Mouse (Mus musculus) hindbrain, postnatal 0 days (tissue): ENCODE measurements around the gene Oscar. TPM values are rescaled to one million over a fixed set of nuclear protein-coding genes. Genes with fewer than 3 reads are reported as not detected.

Experiments used
- ATAC-seq: fragments of 200-750 bp; cut with Nextera tagmentation; 2 replicates; pipeline ENCODE4 v1.8.0; 2017; ENCODE audit warnings: mild to moderate bottlenecking, moderate TSS enrichment, moderate library complexity
- DNase-seq: peaks from one replicate; pipeline ENCODE4 v3.0.0-alpha.2; 2015; ENCODE audit warnings: low spot score
- H3K27ac ChIP-seq: fragments of 300-500 bp; sonication (generic); 2 replicates; pipeline ENCODE4 v1.5.1; 2014; ENCODE audit warnings: mild to moderate bottlenecking
- H3K27me3 ChIP-seq: fragments of 300-500 bp; sonication (generic); 2 replicates; pipeline ENCODE4 v1.6.1; 2014; ENCODE audit warnings: low read length, mixed read lengths; ENCODE audit not compliant: insufficient read depth
- H3K36me3 ChIP-seq: fragments of 300-500 bp; sonication (generic); 2 replicates; pipeline ENCODE4 v1.6.1; 2014; ENCODE audit warnings: low read length, mixed read lengths; ENCODE audit not compliant: insufficient read depth
- H3K4me1 ChIP-seq: fragments of 300-500 bp; sonication (generic); 2 replicates; pipeline ENCODE4 v1.6.1; 2014; ENCODE audit warnings: antibody characterized with exemption, low read length, mixed read lengths; ENCODE audit not compliant: insufficient read depth
- H3K4me2 ChIP-seq: fragments of 300-500 bp; sonication (generic); 2 replicates; pipeline ENCODE4 v1.6.1; 2014; ENCODE audit warnings: low read depth, mild to moderate bottlenecking, low read length, moderate library complexity, mixed read lengths
- H3K4me3 ChIP-seq: fragments of 300-500 bp; sonication (generic); 2 replicates; pipeline ENCODE4 v1.5.1; 2014; ENCODE audit warnings: low read length
- H3K9ac ChIP-seq: fragments of 300-500 bp; sonication (generic); replicated peaks from 2 replicates; pipeline ENCODE4 v1.6.1; 2014; ENCODE audit warnings: mild to moderate bottlenecking, low read length, moderate library complexity, mixed read lengths
- H3K9me3 ChIP-seq: fragments of 300-500 bp; sonication (generic); 2 replicates; pipeline ENCODE4 v1.6.1; 2016; ENCODE audit warnings: low read length, mixed read lengths
- CTCF ChIP-seq: IDR thresholded peaks from 2 replicates; pipeline ENCODE4 v1.5.1; 2016; ENCODE audit warnings: antibody characterized with exemption, control low read depth, low read depth
- WGBS: fragments of 180-500 bp; shearing (Covaris S2); extraction: QIAGEN DNeasy Blood & Tissue Kit; methylation state at CpG from one replicate; pipeline ENCODE4 v1.1.7; 2014; 5-methylcytosine and 5-hydroxymethylcytosine counted together
- polyA plus RNA-seq: library from polyadenylated mRNA; unstranded; fragments of >200 nt; fragmentation: Nextera tagmentation; extraction: Ambion mirVana; gene quantifications from 2 replicates; pipeline ENCODE4 v1.2.1, GENCODE M21; 2015
- total RNA-seq: library from RNA; depleted of rRNA; stranded (reverse); fragments of >200 nt; gene quantifications from 2 replicates; pipeline ENCODE4 v1.2.3, GENCODE M21; 2014; rRNA removed

Oscar gene
- total RNA-seq (0.50 and 1.1 TPM in 2 replicates), polyA plus RNA-seq (0.35 and 0.60 TPM in 2 replicates)

DNA sequence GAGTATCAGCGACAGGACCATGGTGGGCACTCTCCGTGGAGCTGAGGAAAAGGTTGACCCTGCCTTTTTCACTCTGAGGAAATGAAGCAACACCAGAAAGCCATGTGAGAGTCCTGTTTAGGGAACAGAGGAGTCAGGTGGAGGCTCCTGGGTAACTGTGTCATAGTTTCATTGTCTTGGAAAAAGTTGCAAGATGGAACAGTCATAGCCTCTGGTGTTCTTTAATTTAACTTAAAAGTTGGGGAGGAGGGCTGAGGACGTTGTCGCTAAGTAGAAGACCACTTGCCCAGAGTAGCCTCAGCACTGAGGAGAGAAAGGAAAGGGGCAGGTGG is at the start of gene Oscar:
Gene Oscar, minus strand, starts transcription at position 101 of the 332 bp plus-strand sequence.
- peaks cover 14% of the 10 kb centered on the region; the same call in 1 of the 2 replicates for H3K36me3 ChIP-seq
- TF ChIP-seq CTCF, result no peak
- H3K4me3 ChIP-seq, result peak within 1 kb of the TSS; percentile 86
- H3K27ac ChIP-seq, result no peak within 1 kb of the TSS
- no peak within 1 kb of the TSS; the same call in 1 of the 2 replicates for H3K9ac ChIP-seq
- WGBS, result 83% methylated on average over 4 of the region's 4 CpGs
- peaks cover 5% of the 10 kb centered on the region; the same call in 1 of the 2 replicates for H3K4me1 ChIP-seq
- no peaks in the 10 kb centered on the region for H3K27me3 ChIP-seq
- H3K9me3 ChIP-seq, result no peaks in the 10 kb centered on the region
- H3K4me2 ChIP-seq, result peak within 1 kb of the TSS; percentile 82; the same call in 1 of the 2 replicates
- ATAC-seq (no peak), DNase-seq (no peak)

DNA sequence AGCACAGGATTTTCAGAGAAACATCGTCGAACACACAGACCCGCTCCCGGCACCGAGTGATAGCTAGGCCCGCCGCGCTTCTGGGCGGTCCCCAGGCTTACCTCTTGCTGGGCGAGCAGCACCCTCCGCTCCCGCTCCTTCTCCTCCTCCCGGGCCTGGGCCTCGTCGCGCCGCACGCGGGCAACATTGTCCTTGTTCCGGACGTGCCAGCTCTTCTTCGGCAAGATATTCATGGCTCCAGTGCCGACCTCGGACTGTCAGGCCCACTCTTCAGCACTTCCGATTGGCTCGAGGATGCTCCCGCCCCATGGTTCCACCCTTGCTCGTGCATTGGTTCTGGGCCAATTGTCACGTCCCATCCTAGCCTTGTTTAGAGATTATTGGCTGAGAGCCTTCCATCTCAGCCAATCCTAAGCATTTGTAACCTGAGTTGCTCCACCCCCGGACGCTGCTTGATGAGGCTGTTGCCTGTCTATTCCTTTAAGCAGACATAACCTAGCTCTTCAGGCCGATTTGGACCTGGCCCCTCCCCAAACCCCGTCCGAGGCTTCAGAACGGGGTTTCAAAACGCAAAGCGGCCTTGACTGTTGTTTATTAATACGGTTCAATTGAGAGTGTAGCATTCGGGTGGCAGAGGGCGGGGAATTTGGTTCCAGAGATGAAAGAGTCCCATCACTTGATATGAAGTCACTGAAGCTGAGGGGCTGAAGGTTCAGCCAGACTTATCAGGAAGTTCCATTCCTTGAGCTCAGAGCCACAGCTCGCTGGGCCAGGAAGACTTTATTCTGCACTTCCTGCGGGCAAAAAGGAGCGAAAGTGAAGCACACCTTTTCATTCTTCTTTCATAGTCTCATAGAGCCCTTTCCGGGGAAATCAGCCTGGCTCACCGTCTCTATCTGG is 49.5 kb upstream of the Oscar start, which contains the start of gene Leng1:
Gene Leng1, minus strand, starts transcription at position 626 of the 900 bp plus-strand sequence.
- WGBS, result 3% methylated on average over 45 of the region's 45 CpGs
- TF ChIP-seq CTCF, result no peak
- ATAC-seq (peak; percentile 99), DNase-seq (peak; percentile 99)
- H3K4me3 ChIP-seq, result peak within 1 kb of the TSS; percentile 62
- no peaks in the 10 kb centered on the region for H3K4me1 ChIP-seq
- H3K4me2 ChIP-seq, result peak within 1 kb of the TSS; percentile 62
- no peaks in the 10 kb centered on the region for H3K27me3 ChIP-seq
- H3K27ac ChIP-seq, result peak within 1 kb of the TSS; percentile 79
- H3K36me3 ChIP-seq, result peaks cover 15% of the 10 kb centered on the region; the same call in 1 of the 2 replicates
- H3K9ac ChIP-seq, result peak within 1 kb of the TSS; percentile 64
- H3K9me3 ChIP-seq, result no peaks in the 10 kb centered on the region

DNA sequence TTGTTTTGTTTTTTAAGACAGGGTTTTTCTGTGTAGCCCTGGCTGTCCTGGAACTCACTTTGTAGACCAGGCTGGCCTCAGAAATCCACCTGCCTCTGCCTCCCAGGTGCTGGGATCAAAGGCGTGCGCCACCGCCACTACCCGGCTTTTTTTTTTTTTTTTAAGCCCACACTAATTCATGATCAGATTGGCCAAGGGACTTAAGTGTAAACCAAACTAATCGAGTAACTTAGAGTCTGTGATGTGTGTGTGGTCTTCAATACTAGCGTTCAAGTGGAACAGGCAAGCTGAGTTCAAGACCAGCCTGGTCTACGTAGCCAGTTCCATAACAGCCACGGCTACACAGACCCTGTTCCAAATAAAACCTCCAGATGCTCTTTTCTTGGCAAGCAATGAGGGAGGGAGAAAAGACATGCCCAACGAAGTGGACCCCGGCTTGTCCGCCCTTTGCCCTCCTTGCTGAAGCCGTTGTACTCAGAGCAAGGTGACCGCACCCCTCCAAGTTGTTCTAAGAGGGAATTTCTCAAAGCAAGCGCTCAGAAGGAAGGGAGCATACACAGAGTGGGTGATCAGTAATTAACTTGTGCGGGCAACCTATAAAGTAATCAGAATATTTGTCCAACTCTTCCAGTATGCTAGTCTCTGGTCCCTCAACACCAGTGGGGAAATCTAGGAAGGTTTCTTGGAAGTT is 48.7 kb upstream of the Oscar start:
- ATAC-seq (peak; percentile 7; the same call in 1 of the 2 replicates), DNase-seq (no peak)
- peak overlapping the region; percentile 64 for H3K9ac ChIP-seq
- no peak for TF ChIP-seq CTCF
- no peaks in the 10 kb centered on the region for H3K27me3 ChIP-seq
- H3K4me2 ChIP-seq, result peak overlapping the region; percentile 62
- 32% methylated on average over 15 of the region's 15 CpGs for WGBS
- H3K36me3 ChIP-seq, result peaks cover 23% of the 10 kb centered on the region
- peak overlapping the region; percentile 62 for H3K4me3 ChIP-seq
- H3K27ac ChIP-seq, result peak overlapping the region; percentile 79
- no peaks in the 10 kb centered on the region for H3K4me1 ChIP-seq
- H3K9me3 ChIP-seq, result no peaks in the 10 kb centered on the region

DNA sequence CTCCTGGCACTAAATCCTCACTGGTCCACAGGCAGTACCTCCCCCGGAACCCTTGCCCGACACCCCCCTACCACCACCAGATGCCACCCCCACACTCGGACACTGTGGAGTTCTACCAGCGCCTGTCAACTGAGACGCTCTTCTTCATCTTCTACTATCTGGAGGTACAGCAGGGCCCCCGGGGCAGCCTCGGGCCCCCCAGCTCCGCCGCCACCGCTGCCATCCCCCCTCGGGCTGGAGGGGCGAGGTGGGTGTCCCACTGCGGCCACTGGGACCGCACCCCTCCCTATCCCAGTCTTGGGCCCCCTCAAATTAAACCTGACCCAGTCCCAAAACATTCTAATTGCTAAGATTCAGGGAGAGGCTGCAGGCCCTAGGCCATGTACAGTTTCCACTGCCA is 42.6 kb upstream of the Oscar start:
- Histone ChIP-seq H3K27me3 (no peaks in the 10 kb centered on the region), H3K4me3 (no peak overlapping the region), H3K9me3 (no peaks in the 10 kb centered on the region), H3K36me3 (peaks cover 74% of the 10 kb centered on the region), H3K9ac (no peak overlapping the region), H3K4me2 (no peak overlapping the region), H3K27ac (no peak overlapping the region), H3K4me1 (no peaks in the 10 kb centered on the region)
- ATAC-seq (no peak), DNase-seq (no peak)
- 94% methylated on average over 14 of the region's 14 CpGs for WGBS
- no peak for TF ChIP-seq CTCF

DNA sequence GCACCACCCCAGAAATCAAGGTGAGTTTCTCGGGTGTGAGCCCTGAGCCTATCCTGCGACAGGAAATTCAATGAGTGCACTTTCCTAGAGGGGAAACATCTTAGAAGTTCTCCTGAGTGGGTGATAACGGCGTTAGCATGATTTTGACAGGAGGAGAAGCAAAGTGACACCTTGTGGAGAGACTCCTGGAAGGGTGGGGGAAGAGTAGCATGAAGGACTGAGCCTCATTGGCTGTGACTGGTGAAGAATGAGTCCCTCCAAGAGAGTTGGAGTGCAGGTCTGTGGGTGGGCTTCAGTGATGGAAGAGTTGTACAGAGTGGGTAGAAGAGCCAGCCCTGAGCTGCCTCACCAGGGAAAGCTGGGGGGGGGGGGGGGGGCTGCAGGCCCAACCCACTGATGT is 41.0 kb upstream of the Oscar start:
- TF ChIP-seq CTCF, result no peak
- Histone ChIP-seq H3K27me3 (no peaks in the 10 kb centered on the region), H3K9ac (no peak overlapping the region), H3K4me1 (no peaks in the 10 kb centered on the region), H3K4me3 (no peak overlapping the region), H3K4me2 (no peak overlapping the region), H3K9me3 (no peaks in the 10 kb centered on the region), H3K27ac (no peak overlapping the region), H3K36me3 (peaks cover 82% of the 10 kb centered on the region)
- 88% methylated on average over 4 of the region's 4 CpGs for WGBS
- ATAC-seq, result no peak
- DNase-seq, result no peak

DNA sequence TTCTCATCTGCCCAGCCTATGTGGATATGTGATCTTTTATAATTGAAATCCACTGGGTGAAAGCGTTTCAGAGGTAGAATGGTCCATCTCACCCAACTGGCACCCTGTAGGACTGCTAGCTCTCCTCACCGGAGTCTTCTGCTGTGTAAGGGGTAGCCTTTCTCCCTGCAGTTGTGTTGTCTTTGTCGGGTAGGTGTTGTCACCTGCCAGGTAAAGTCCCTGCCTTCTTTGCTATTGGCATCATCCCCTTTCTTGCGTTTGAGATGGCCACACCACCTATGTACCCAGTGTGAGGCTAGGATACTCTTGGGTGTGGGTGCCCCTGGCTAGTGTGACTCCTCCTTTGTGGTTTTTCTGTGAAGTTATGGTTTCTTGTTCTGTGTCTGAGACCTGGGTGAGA is 30.7 kb upstream of the Oscar start:
- Histone ChIP-seq H3K4me1 (peaks cover 23% of the 10 kb centered on the region), H3K27me3 (no peaks in the 10 kb centered on the region), H3K9me3 (no peaks in the 10 kb centered on the region), H3K4me2 (peak overlapping the region; percentile 78), H3K4me3 (peak overlapping the region; percentile 97), H3K36me3 (peaks cover 12% of the 10 kb centered on the region), H3K27ac (no peak overlapping the region), H3K9ac (peak overlapping the region; percentile 97)
- TF ChIP-seq CTCF, result no peak
- no peak for ATAC-seq
- DNase-seq, result no peak
- 71% methylated on average over 4 of the region's 4 CpGs for WGBS
